Mouse (Mus musculus): Measurements from ENCODE around the gene Fam129a.

- TF ChIP-seq MYOG (IDR thresholded peaks at IDR 0.05; ENCODE audit: control insufficient read depth, extremely low read depth, insufficient read length) (no peak), CTCF (IDR thresholded peaks at IDR 0.05; ENCODE audit: control insufficient read depth, insufficient read depth, insufficient read length) (no peak), MYOD1 (IDR thresholded peaks at IDR 0.05; ENCODE audit: control insufficient read depth, insufficient read length, low read depth) (no peak), USF1 (IDR thresholded peaks at IDR 0.05; ENCODE audit: low read depth) (no peak), MAX (IDR thresholded peaks at IDR 0.05) (no peak)
Measured at GRCm38 (mm10) chr1:151545571-151545970, 25.4 kb upstream of the Fam129a start.

Data from C2C12 (cell line).